Mouse (Mus musculus): ENCODE data around the gene Bnipl.
"Not testable (repeated sequence)": the region's sequence is repeated elsewhere in the genome, so short reads cannot be mapped to it uniquely, and the experiment has no call there.

Gene Bnipl

DNA sequence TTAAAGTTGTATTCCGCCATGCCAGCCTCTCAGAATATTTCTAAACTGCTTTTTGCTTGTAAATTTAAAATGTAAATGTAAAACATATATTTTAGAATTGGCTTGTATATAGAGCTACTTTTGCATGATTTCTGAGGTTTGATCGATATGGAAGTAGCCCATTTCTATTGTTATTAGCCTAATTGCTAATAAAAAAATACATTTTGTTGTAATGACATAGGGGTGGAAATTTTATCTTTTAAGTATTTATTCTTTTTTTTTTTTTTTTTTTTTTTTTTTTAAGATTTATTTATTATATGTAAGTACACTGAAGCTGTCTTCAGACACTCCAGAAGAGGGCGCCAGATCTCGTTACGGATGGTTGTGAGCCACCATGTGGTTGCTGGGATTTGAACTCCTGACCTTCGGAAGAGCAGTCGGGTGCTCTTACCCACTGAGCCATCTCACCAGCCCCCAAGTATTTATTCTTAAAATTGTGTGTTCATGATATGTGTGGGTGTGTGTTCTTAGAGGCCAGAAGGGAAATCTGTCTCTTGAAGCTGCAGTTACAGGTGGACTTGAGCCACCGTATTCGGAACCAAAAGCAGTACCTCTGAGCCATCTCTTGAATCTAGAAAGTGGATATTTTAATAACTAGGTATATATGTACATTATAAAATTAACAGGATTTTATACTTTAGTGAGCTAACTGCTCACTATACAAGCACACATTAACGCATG, 37.9 kb downstream of the Bnipl start:
- not testable (repeated sequence) for DNase-seq (ENCODE audit: low read depth)

DNA sequence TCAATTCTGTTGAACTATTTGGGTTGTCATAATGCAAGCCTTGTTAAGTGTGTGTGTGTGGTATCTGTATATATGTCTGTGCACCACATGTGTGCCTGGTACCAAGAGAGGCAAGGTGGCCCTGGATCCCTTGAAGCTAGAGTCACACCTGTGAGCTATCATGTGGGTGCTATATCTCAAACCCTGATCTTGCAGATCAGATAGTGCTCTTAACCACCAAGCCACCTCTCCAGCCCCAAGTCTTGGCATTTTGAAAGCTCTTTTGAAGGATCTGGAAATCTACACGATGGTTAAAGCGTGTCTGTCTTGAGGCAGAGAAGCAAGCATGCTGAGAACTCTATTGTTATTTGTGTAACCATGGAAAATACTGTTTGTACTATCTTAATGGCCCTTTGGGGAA, 40.4 kb downstream of the Bnipl start:
- no peak for DNase-seq (ENCODE audit: low read depth)

DNA sequence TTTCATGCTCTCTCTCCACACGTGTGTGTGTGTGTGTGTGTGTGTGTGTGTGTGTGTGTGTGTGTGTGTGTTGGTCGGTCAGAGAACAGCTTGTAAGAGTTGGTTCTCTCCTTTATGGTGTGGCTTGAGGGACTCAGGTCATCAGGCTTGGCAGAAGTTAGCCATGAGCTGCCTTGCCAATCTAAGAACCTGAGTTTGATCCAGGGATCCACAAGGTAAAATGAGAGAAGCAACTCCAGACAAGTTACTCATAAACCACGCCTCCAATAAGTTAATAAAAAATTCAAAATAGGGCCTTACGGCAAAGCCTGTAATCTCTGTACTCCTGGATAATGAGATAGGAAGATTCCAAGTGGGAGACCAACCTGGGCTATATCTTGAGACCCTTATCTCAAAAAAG, 42.7 kb downstream of the Bnipl start:
- no peak for DNase-seq (ENCODE audit: low read depth)

DNA sequence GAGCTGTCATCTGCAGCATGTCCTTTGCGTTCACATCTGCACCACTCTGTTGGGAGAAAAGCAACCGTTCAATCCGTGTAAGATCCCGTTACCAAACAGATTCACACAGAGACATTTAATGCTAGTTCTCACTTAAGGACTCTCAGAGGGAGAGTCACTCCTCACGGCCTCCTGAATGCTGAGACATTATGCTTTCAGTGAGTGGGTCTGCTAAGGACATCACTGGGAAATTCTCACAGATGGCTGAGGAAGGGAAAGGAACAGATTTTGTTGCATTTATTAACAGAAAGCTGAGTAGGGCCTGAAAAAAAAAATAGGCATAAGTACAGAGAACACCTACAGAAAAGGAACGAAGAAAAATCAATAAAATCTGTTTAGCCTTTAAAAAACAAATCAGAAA, 47.1 kb downstream of the Bnipl start:
- DNase-seq (ENCODE audit: low read depth), result no peak

DNA sequence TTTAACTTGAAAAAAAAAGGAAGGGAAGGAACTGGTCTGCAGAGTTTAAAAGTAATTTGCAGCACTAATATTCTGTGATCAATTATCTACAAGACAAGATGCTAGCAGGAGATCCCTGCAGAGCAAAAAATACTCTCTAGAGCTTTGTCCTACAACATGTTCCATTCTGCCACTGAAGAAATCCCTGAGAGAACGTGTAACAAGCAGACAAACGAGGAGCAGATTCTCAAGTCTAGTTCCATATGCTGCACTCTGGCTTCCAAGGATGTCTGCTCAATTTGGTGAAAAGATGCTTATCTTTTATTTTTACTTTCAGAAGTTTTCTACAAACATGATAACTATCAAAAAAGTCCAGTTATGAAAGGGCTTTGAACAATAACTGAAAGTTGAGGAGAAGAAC, 50.4 kb downstream of the Bnipl start:
- DNase-seq (ENCODE audit: low read depth), result no peak

DNA sequence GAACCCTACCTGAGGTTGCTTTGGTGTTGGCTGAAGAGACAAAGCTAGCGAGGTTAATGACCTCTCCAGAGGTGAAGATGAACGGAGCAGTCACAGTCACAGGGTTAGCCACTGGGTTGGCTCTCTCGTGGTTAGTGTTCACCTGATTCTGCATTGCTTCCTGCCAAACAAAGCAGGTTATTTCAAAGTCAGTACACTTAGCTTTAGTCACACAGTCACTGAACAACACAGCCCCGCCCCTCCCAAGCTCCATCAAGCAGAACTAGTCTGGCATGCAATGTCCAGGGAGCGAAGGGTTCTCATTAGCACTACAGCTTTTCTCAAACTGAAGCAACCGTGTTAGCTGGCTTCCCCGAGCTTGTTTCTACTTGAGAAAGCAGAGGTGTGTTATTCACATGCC, 50.9 kb downstream of the Bnipl start:
- no peak for DNase-seq (ENCODE audit: low read depth)

DNA sequence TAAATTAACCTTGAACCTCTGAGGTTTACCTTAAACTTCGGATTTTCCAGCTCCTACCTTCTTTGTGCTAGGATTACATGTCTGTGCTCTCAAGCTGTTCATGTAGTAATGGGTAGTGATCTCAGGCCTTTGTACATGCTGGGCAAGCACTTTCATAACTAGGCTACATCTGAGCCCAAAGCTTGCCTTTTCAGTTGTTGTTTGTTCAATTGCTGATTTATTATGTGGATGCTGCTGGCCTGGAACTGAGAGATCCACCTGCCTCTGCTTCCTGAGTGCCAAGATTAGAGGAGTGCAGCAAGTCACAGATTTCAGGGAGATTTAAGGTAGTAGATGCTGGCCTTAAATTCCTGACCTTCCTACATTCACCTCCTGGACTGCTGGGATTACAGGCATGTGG, 51.9 kb downstream of the Bnipl start:
- no peak for DNase-seq (ENCODE audit: low read depth)

DNA sequence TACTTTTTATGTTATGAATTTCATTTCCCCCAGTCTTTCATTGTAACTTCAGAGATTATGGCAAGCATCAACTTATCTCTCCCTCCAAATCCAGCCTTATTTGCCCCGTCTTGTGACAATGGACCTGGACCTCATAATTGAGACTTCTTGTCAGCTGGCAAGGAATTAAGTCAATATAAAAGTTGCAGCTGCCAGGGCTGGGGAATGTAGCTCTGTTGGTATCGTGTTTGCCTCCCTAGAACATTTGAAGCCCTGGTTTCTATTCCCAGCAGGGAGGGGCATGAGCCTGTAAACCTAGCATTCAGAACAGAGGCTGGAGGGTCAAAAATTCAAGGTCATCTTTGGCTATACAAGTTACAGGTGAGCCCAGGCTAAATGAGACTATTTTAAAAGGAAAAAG, 55.2 kb downstream of the Bnipl start:
- DNase-seq (ENCODE audit: low read depth), result no peak

DNA sequence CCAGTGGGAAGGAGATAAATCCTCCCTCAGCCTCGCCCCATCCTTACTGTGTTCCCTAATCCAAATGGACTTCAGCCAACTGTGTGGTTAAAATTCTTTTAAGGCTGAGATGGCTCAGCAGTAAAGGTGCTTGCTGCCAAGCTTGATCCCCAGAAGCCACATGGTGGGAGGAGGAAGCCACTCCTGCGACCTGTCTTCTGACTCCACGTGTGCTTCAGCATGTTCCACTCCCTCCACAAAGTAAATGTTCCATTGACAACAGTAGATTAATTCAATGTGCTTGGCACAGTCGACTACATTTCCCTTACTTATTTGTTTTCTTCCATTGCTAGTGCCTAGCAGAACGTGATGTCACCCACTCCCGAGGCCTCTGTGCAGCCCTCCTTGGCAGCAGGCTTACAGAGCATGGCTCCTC, 56.3 kb downstream of the Bnipl start:
- DNase-seq (ENCODE audit: low read depth), result no peak
